Mouse (Mus musculus) small intestine, adult 2 months (tissue): ENCODE results near the gene Abhd14b.

Experiments used
- CTCF ChIP-seq: fragments of 200-500 bp; IDR thresholded peaks from 2 replicates; pipeline ENCODE4 v1.5.1; 2012; ENCODE audit warnings: low read depth, mild to moderate bottlenecking, control low read depth, inconsistent platforms, low read length, moderate library complexity, mixed read lengths; ENCODE audit not compliant: insufficient replicate concordance, insufficient read length; ENCODE audit errors: extremely low read depth
- POLR2A ChIP-seq: fragments of 200-500 bp; IDR thresholded peaks from 2 replicates; pipeline ENCODE4 v1.6.1; 2012; ENCODE audit warnings: low read depth, mild to moderate bottlenecking, control low read depth, inconsistent platforms, low read length, moderate library complexity

DNA sequence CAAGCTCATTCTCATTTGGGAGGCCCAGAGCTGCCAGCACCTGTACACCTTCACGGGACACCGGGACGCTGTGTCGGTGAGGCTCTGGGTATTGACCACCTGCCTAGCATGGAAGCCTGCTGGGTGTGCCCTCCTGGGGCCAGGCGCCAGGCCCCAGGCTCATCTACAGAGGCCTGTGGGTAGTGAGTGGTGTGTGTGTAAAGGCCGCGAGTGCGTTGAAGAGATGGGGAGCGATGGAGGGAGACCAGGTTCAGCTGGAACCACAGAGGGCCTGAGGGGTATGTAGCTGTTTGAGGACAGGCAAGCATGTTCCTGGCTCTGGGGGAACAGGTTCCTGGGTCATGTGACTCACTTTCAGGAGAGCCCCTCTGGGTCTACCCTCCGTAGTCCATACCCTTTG lies 35.9 kb downstream of the Abhd14b start:
- TF ChIP-seq POLR2A (no peak), CTCF (no peak)
